Comparison of ENCODE assay signal across 24 mouse cellular contexts in genomic region chr19:33158234-33158633, GRCm38 (mm10).
DNase-seq lines count a peak whose midpoint lies in the region; ATAC-seq lines count a peak whose summit lies in the region.
"Had no signal": no experiment of that assay in that cellular context is flagged by ENCODE, and none has a peak within 500 bp of the region (broad histone marks: within the 10 kb centered on the region; RNA-seq: fewer than 3 reads in every experiment).

No protein-coding gene starts in this region.

- H3K9ac ChIP-seq in midbrain, embryonic 13.5 days (replicated peaks): no peak overlapping the region
- H3K9ac ChIP-seq: embryonic facial prominence, embryonic 12.5 days; forebrain, embryonic 12.5 days had no signal

- H3K4me3 ChIP-seq in macrophage (ENCODE audit: inconsistent target): no peak overlapping the region
- H3K4me3 ChIP-seq in forebrain, embryonic 10.5 days: no peak overlapping the region
- no peak overlapping the region for H3K4me3 ChIP-seq in midbrain, embryonic 13.5 days (replicated peaks)
- H3K4me3 ChIP-seq: embryonic facial prominence, embryonic 10.5 days; embryonic facial prominence, embryonic 12.5 days; forebrain, embryonic 12.5 days had no signal

- H3K79me2 ChIP-seq in macrophage (ENCODE audit: inconsistent target): no peaks in the 10 kb centered on the region

- no peaks in the 10 kb centered on the region for H3K27me3 ChIP-seq in forebrain, embryonic 10.5 days (ENCODE audit: poor library complexity, severe bottlenecking)
- H3K27me3 ChIP-seq in midbrain, embryonic 13.5 days: no peaks in the 10 kb centered on the region
- H3K27me3 ChIP-seq: embryonic facial prominence, embryonic 12.5 days; forebrain, embryonic 12.5 days; Patski had no signal

- H3K27ac ChIP-seq in macrophage: peak overlapping the region; percentile 45
- H3K27ac ChIP-seq in forebrain, embryonic 10.5 days: no peak overlapping the region
- no peak overlapping the region for H3K27ac ChIP-seq in midbrain, embryonic 13.5 days
- H3K27ac ChIP-seq: embryonic facial prominence, embryonic 10.5 days; embryonic facial prominence, embryonic 12.5 days; forebrain, embryonic 12.5 days had no signal

- H3K4me2 ChIP-seq in midbrain, embryonic 13.5 days (replicated peaks): no peak overlapping the region
- H3K4me2 ChIP-seq: embryonic facial prominence, embryonic 12.5 days; forebrain, embryonic 12.5 days had no signal

- no peaks in the 10 kb centered on the region for H3K9me3 ChIP-seq in forebrain, embryonic 10.5 days
- no peaks in the 10 kb centered on the region for H3K9me3 ChIP-seq in midbrain, embryonic 13.5 days
- H3K9me3 ChIP-seq: embryonic facial prominence, embryonic 10.5 days; embryonic facial prominence, embryonic 12.5 days; forebrain, embryonic 12.5 days; G1E had no signal

- DNase-seq in A20 (ENCODE audit: low read depth, low spot score): peak; percentile 61
- no peak for DNase-seq in forebrain, embryonic 10.5 days (ENCODE audit: extremely low spot score, low spot score)
- DNase-seq in kidney, postnatal 10 days: no peak
- no peak for DNase-seq in cerebellum, adult 9-10 months
- DNase-seq: adrenal gland, adult 8-10 months; adrenal gland, postnatal 14 days; adrenal gland, postnatal 36 days; cerebellum, adult 11-12 months; cerebellum, adult 2 months; cerebellum, adult 9-11 months; cerebellum, postnatal 14 days; cerebellum, postnatal 36 days had no signal

- 33% methylated on average over 2 of the region's 2 CpGs for WGBS in macrophage (ENCODE audit: missing documents)
- WGBS in forebrain, embryonic 10.5 days: 85% methylated on average over 2 of the region's 2 CpGs
- 87% methylated on average over 2 of the region's 2 CpGs for WGBS in midbrain, embryonic 13.5 days

- no peaks in the 10 kb centered on the region for H3K4me1 ChIP-seq in forebrain, embryonic 10.5 days
- no peaks in the 10 kb centered on the region for H3K4me1 ChIP-seq in midbrain, embryonic 13.5 days (replicated peaks)
- H3K4me1 ChIP-seq: embryonic facial prominence, embryonic 10.5 days; embryonic facial prominence, embryonic 12.5 days; forebrain, embryonic 12.5 days had no signal

- 0 out of 2 replicates have a peak, but pooled peaks have one; percentile 39 for ATAC-seq in common myeloid progenitor, adult 5-6 weeks (replicated peaks; ENCODE audit: low read depth, poor library complexity, severe bottlenecking)
- peak; percentile 55 for ATAC-seq in megakaryocyte progenitor cell, adult 5-6 weeks (replicated peaks; ENCODE audit: poor library complexity)
- ATAC-seq in midbrain, embryonic 13.5 days: no peak
- ATAC-seq: activated CD4-positive, CD25-positive, alpha-beta regulatory T cell, adult 4 months; forebrain, embryonic 14.5 days; forebrain, embryonic 16.5 days; Patski had no signal

- no peaks in the 10 kb centered on the region for H3K36me3 ChIP-seq in macrophage (ENCODE audit: inconsistent target)
- no peaks in the 10 kb centered on the region for H3K36me3 ChIP-seq in forebrain, embryonic 10.5 days (replicated peaks)
- H3K36me3 ChIP-seq in midbrain, embryonic 13.5 days: no peaks in the 10 kb centered on the region
- H3K36me3 ChIP-seq: embryonic facial prominence, embryonic 10.5 days; embryonic facial prominence, embryonic 12.5 days; forebrain, embryonic 12.5 days; G1E had no signal
